Mouse (Mus musculus) adrenal gland (tissue): ENCODE results near the gene Scel.

Experiments
- intact Hi-C: fragments of 180-260 bp; cut with DNase I; formaldehyde crosslinking; loops from one replicate; pipeline ENCODE4 v1.15.1; 2025

Gene Scel

GRCm38 (mm10) chr14:103509544-103509943 lies 3.6 kb upstream of the Scel start:
- intact Hi-C loops, result no loop called here

GRCm38 (mm10) chr14:103513473-103513811 lies 300 bp downstream of the Scel start:
- intact Hi-C loops, result no loop called here

- intact Hi-C loops, result no loop called here
These were observed 2.3 kb downstream of the Scel start for GRCm38 (mm10) chr14:103515419-103515818.

GRCm38 (mm10) chr14:103526286-103526685 lies 13.1 kb downstream of the Scel start:
- intact Hi-C loops, result no loop called here

- intact Hi-C loops, result no loop called here
These were observed 16.7 kb downstream of the Scel start for GRCm38 (mm10) chr14:103529733-103530367.

- intact Hi-C loops, result no loop called here
These were observed 18.7 kb downstream of the Scel start for GRCm38 (mm10) chr14:103531722-103532341.

GRCm38 (mm10) chr14:103535511-103536024 lies 22.4 kb downstream of the Scel start:
- intact Hi-C loops, result no loop called here

GRCm38 (mm10) chr14:103536334-103536733 lies 23.2 kb downstream of the Scel start:
- intact Hi-C loops, result no loop called here

- intact Hi-C loops, result loop anchor here (2.0 kb wide), 1 partner anchor 65 kb away; no protein-coding TSS in a partner anchor
These were observed 24.4 kb downstream of the Scel start for GRCm38 (mm10) chr14:103537355-103538056.

GRCm38 (mm10) chr14:103539796-103540195 lies 26.7 kb downstream of the Scel start:
- intact Hi-C loops, result loop anchor here (2.0 kb wide), 1 partner anchor 67 kb away; no protein-coding TSS in a partner anchor

- intact Hi-C loops, result no loop called here
These were observed 28.5 kb downstream of the Scel start for GRCm38 (mm10) chr14:103541679-103542078.

GRCm38 (mm10) chr14:103543304-103544079 lies 30.4 kb downstream of the Scel start:
- intact Hi-C loops, result no loop called here

GRCm38 (mm10) chr14:103545734-103546133 lies 32.6 kb downstream of the Scel start:
- intact Hi-C loops, result no loop called here

- intact Hi-C loops, result no loop called here
These were observed 33.1 kb downstream of the Scel start for GRCm38 (mm10) chr14:103546246-103546645.

GRCm38 (mm10) chr14:103548220-103548619 lies 35.1 kb downstream of the Scel start:
- intact Hi-C loops, result no loop called here

GRCm38 (mm10) chr14:103550480-103550879 lies 37.3 kb downstream of the Scel start:
- intact Hi-C loops, result no loop called here

- intact Hi-C loops, result no loop called here
These were observed 37.8 kb downstream of the Scel start for GRCm38 (mm10) chr14:103550921-103551320.

- intact Hi-C loops, result no loop called here
These were observed 38.8 kb downstream of the Scel start for GRCm38 (mm10) chr14:103551921-103552320.

GRCm38 (mm10) chr14:103552379-103552778 lies 39.2 kb downstream of the Scel start:
- intact Hi-C loops, result no loop called here

GRCm38 (mm10) chr14:103556609-103557008 lies 43.5 kb downstream of the Scel start:
- intact Hi-C loops, result no loop called here

- intact Hi-C loops, result no loop called here
These were observed 48.4 kb downstream of the Scel start for GRCm38 (mm10) chr14:103561383-103562096.
